Mouse (Mus musculus) forebrain, embryonic 14.5 days (tissue): Measurements from ENCODE around the gene Thrsp. TPM values are rescaled to one million over a fixed set of nuclear protein-coding genes. Genes with fewer than 3 reads are reported as not detected.

Experiments
- ATAC-seq: fragments of 200-750 bp; cut with Nextera tagmentation; 2 replicates; pipeline ENCODE4 v1.8.0; 2017; ENCODE audit warnings: mild to moderate bottlenecking, moderate library complexity
- DNase-seq: peaks from one replicate; pipeline ENCODE4 v3.0.0-alpha.2; 2015; ENCODE audit warnings: low spot score
- H3K27ac ChIP-seq: fragments of 300-500 bp; sonication (generic); 2 replicates; pipeline ENCODE4 v1.5.1; 2014; ENCODE audit warnings: low read depth, mild to moderate bottlenecking, control low read depth, low read length, moderate library complexity
- H3K27me3 ChIP-seq: fragments of 300-500 bp; sonication (generic); replicated peaks from 2 replicates; pipeline ENCODE4 v1.6.1; 2014; ENCODE audit warnings: low read length, control low read depth, mixed read lengths; ENCODE audit not compliant: control insufficient read depth, insufficient read depth
- H3K36me3 ChIP-seq: fragments of 300-500 bp; sonication (generic); 2 replicates; pipeline ENCODE4 v1.6.1; 2014; ENCODE audit warnings: low read length, control low read depth; ENCODE audit not compliant: control insufficient read depth, insufficient read depth
- H3K4me1 ChIP-seq: fragments of 300-500 bp; sonication (generic); 2 replicates; pipeline ENCODE4 v1.6.1; 2014; ENCODE audit warnings: antibody characterized with exemption, low read length, control low read depth; ENCODE audit not compliant: control insufficient read depth, insufficient read depth
- H3K4me2 ChIP-seq: fragments of 300-500 bp; sonication (generic); 2 replicates; pipeline ENCODE4 v1.6.1; 2014; ENCODE audit warnings: mild to moderate bottlenecking, control low read depth, low read length
- H3K4me3 ChIP-seq: fragments of 300-500 bp; sonication (generic); 2 replicates; pipeline ENCODE4 v1.5.1; 2014; ENCODE audit warnings: low read depth, low read length, control low read depth
- H3K9ac ChIP-seq: fragments of 300-500 bp; sonication (generic); 2 replicates; pipeline ENCODE4 v1.6.1; 2014; ENCODE audit warnings: mild to moderate bottlenecking, low read length, control low read depth, moderate library complexity
- H3K9me3 ChIP-seq: fragments of 300-500 bp; sonication (generic); replicated peaks from 2 replicates; pipeline ENCODE4 v1.6.1; 2016; ENCODE audit warnings: low read length, control low read depth, mixed read lengths; ENCODE audit not compliant: control insufficient read depth
- WGBS: fragments of 180-500 bp; shearing (Covaris S2); extraction: QIAGEN DNeasy Blood & Tissue Kit; methylation state at CpG from one replicate; pipeline ENCODE4 v1.1.7; 2014; 5-methylcytosine and 5-hydroxymethylcytosine counted together
- polyA plus RNA-seq: library from polyadenylated mRNA; unstranded; fragments of >200 nt; fragmentation: Nextera tagmentation; extraction: Ambion mirVana; gene quantifications from 2 replicates; pipeline ENCODE4 v1.2.1, GENCODE M21; 2014

Thrsp gene
- polyA plus RNA-seq, 1 experiment from 2014 or later = 3.2 TPM

DNA sequence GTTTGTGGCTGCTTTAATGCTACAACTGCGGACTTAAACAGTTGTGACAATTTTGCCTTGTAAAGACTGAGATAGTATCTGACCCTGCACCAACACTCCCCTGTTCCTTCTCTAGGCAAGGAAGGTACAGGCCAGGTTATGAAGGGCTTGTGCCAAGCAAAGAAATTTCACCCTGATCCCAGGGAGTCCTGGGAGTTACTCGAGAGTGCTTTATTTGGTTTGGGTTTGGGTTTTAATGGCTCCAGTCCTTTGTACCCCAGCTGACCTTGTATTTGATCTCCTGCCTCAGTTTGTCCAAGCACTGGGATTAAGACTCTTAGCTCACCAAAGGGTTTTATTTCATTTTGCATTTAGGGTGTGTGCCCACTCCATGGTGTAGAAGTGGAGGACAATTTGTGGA is 6.4 kb downstream of the Thrsp start:
- 95% methylated on average over 2 of the region's 2 CpGs for WGBS
- ATAC-seq = no peak
- H3K36me3 ChIP-seq = peaks cover 48% of the 10 kb centered on the region

DNA sequence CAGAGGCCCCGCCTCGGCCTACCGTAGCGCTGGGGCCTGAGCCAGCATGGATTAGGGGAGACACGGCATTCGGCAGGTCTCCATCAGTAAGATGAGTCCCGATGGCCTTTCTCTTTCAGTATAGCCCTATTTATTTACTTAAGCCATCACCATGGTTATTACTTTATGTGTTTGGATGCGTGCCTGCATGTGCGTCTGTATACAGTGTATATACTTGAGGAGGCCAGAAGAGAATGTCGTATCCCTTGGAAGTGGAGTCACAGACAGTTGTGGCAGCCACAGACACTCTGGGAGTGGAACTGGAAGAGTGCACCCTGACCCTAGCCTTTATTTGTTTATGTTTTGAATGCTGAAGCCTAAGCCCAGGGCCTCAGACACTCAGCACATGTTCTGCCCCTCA is 10.4 kb downstream of the Thrsp start:
- Histone ChIP-seq H3K36me3 (peaks cover 41% of the 10 kb centered on the region), H3K9ac (no peak overlapping the region), H3K9me3 (no peaks in the 10 kb centered on the region), H3K4me2 (no peak overlapping the region), H3K27ac (no peak overlapping the region), H3K27me3 (no peaks in the 10 kb centered on the region), H3K4me3 (no peak overlapping the region), H3K4me1 (no peaks in the 10 kb centered on the region)
- ATAC-seq = no peak
- no peak for DNase-seq
- 76% methylated on average over 10 of the region's 10 CpGs for WGBS

More for the DNA sequence above, 6.4 kb downstream of the Thrsp start:
- no peak for DNase-seq
- Histone ChIP-seq H3K4me2 (no peak overlapping the region), H3K4me3 (no peak overlapping the region), H3K27me3 (no peaks in the 10 kb centered on the region), H3K9me3 (no peaks in the 10 kb centered on the region), H3K4me1 (no peaks in the 10 kb centered on the region), H3K27ac (no peak overlapping the region), H3K9ac (no peak overlapping the region)

DNA sequence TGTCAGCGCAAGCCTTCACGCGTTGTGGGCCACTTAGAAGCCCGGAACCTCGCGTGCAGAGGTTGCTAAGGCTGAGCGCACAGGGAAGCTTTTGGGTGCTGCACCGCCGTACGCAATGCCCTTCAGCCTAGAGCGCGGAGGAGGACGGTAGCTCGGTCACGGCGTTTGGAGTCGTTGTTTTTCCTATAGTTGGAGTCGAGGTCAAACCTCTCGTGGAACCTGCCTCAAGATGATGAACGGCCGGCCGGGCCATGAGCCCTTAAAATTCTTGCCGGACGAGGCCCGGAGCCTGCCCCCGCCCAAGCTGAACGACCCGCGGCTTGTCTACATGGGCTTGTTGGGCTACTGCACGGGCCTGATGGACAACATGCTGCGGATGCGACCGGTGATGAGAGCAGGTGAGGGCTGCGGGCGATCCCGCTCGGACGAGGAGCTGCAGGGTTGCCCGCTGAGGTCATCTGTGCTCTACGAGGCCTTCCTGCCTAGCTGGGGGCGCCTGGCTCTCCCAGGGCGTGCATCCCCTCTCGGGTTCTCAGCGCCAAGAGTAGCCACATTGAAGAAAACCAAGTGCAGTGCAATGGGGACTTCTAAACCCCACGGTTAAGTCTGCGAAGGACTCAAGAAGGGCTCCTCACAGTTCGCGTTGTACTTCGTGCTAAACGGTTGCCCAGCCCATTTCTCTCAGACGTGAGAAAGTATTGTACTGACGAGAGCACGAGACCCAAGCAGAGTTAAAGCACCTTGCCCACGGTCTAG is 17.4 kb downstream of the Thrsp start, which contains the start of gene Ndufc2:
TSS of gene Ndufc2 (plus strand) at position 44 of the 756 bp plus-strand sequence.
- Histone ChIP-seq H3K9me3 (no peaks in the 10 kb centered on the region), H3K27ac (peak within 1 kb of the TSS; percentile 48; the same call in 1 of the 2 replicates), H3K9ac (peak within 1 kb of the TSS; percentile 95), H3K27me3 (no peaks in the 10 kb centered on the region), H3K36me3 (no peaks in the 10 kb centered on the region), H3K4me3 (peak within 1 kb of the TSS; percentile 88), H3K4me2 (peak within 1 kb of the TSS; percentile 77), H3K4me1 (peaks cover 11% of the 10 kb centered on the region)
- peak; percentile 88 for DNase-seq
- 1% methylated on average over 54 of the region's 54 CpGs for WGBS
- ATAC-seq = peak; percentile 94

DNA sequence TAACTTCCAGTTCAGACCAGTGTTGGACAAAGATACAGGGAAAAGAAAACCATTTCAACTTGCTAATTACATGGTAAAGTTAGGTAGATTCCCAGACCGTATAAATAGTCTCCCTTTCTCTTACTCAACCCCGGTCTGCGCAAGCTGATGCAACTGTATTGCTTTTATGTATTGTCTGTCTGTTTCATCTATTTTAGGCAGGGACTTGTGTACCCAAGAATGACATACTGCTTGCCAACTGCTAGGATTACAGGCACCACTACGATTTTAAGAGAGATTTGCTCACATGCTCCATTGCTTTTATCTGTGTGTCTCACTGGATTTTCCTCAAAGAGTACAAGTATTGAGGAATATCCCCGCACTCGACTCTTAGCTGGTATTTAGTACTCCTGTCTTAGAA is 18.6 kb downstream of the Thrsp start:
- WGBS = 85% methylated on average over 6 of the region's 6 CpGs
- no peak overlapping the region for H3K4me3 ChIP-seq
- no peak for ATAC-seq
- H3K27ac ChIP-seq = no peak overlapping the region
- H3K36me3 ChIP-seq = no peaks in the 10 kb centered on the region
- DNase-seq = no peak
- no peaks in the 10 kb centered on the region for H3K9me3 ChIP-seq
- no peaks in the 10 kb centered on the region for H3K27me3 ChIP-seq
- H3K4me2 ChIP-seq = no peak overlapping the region
- H3K9ac ChIP-seq = no peak overlapping the region
- H3K4me1 ChIP-seq = peaks cover 11% of the 10 kb centered on the region

DNA sequence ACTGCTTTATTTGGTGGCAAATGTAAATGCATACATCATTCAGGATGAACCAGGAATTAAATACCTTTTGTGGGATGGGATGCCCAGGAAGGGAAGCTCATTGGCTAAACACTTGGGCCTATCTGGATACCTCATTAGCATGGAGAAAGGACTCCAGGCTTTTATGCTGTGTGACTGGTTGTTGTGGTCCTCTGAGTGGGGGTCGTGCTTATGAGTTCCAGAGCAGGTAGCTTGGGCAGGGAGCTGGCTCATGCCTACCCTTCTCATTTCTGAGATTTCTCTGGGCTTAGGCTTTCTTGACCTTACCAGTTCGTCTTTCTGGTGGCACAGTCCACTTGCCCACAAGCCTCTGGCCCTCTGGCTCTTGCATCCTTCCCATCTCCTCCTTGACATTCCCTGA is 23.2 kb downstream of the Thrsp start:
- DNase-seq (no peak), ATAC-seq (no peak)
- peaks cover 8% of the 10 kb centered on the region for H3K4me1 ChIP-seq
- 79% methylated on average over 2 of the region's 2 CpGs for WGBS
- 0 out of 2 replicates have a peak, but pooled peaks cover 12% of the 10 kb centered on the region for H3K36me3 ChIP-seq
- H3K9ac ChIP-seq = no peak overlapping the region
- no peaks in the 10 kb centered on the region for H3K27me3 ChIP-seq
- no peak overlapping the region for H3K4me2 ChIP-seq
- H3K27ac ChIP-seq = no peak overlapping the region
- no peaks in the 10 kb centered on the region for H3K9me3 ChIP-seq
- H3K4me3 ChIP-seq = no peak overlapping the region

DNA sequence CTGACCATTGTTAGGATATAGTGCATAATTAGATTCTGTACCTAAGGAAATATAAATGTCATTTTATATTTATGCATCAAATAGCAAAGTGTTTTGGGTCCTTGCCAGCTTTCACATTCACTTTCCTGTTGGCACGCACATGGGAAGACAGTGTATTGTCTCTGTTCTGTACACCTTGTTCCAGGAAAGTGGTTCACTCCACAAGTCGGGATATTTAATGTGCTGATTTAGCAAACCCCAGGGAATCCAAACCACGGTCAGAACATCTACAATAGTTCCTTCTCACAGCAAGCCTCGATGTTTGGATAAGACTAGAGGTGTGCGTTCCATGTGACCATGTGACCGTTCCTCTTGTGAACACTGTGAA is 25.5 kb downstream of the Thrsp start:
- H3K36me3 ChIP-seq = peaks cover 32% of the 10 kb centered on the region
- H3K27me3 ChIP-seq = no peaks in the 10 kb centered on the region
- peak overlapping the region; percentile 57; the same call in 1 of the 2 replicates for H3K27ac ChIP-seq
- H3K4me2 ChIP-seq = no peak overlapping the region
- no peaks in the 10 kb centered on the region for H3K9me3 ChIP-seq
- DNase-seq (peak; percentile 45), ATAC-seq (peak; percentile 35)
- H3K9ac ChIP-seq = no peak overlapping the region
- H3K4me3 ChIP-seq = no peak overlapping the region
- H3K4me1 ChIP-seq = peaks cover 8% of the 10 kb centered on the region
- WGBS = 45% methylated on average over 6 of the region's 6 CpGs

DNA sequence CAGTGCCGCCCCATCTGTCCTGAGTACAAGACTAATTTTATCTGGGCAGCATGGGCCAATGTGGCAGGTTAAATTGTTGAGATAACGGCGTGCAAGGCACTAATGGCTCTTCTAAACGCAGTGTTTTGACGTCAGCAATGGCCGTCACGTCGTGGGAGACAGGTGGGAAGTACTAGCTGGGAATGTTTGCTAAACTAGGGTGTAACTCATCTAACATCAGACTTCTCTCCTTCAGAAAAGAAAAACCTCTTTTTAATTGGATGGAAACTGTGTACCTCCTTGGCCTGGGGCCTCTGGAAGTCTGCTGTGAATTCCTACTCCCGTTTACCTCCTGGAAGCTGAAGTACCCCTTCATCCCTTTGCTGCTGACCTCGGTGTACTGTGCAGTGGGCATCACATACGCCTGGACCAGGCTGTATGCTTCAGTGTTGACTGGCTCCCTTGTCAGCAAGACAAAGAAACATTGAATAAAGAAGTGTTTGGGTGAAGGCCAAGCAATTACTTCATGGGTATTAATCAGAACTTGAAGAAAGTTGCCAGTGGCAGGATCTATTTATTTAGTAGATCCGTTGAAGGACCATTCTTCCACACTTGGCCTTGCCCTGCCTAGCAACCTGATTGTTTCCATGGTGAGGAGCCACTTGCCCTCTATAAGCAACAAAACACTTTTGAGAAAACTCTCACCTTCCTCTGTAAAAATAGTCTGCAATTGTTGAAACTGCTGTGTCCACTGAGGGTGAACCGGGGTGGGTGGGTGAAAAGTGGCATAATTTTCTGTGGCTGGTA is 26.0 kb downstream of the Thrsp start:
- H3K27ac ChIP-seq = peak overlapping the region; percentile 70
- ATAC-seq = peak; percentile 96
- H3K9ac ChIP-seq = no peak overlapping the region
- H3K4me1 ChIP-seq = peaks cover 8% of the 10 kb centered on the region
- H3K4me3 ChIP-seq = no peak overlapping the region
- H3K9me3 ChIP-seq = no peaks in the 10 kb centered on the region
- WGBS = 18% methylated on average over 13 of the region's 13 CpGs
- DNase-seq = peak; percentile 95
- no peak overlapping the region for H3K4me2 ChIP-seq
- no peaks in the 10 kb centered on the region for H3K27me3 ChIP-seq
- H3K36me3 ChIP-seq = peaks cover 38% of the 10 kb centered on the region

DNA sequence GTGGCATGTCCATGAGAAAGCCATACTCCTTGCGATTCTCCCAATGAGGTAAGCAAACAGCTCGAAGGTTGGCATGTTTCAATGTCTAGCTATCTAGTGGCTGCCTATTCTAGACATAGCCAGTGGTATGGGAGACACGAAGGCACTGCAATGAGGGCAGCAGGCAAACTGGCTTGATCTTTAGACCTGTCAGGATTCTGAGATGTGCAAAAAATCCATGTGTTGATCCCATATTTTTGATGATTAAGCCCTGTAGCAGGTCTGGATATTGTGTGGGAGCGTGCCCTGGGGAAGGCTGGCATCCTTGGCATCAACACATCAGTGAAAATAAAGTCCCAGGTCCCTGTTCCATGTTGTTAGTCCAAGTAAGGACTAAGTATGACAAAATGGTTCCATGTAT is 29.0 kb downstream of the Thrsp start:
- DNase-seq (no peak), ATAC-seq (no peak)
- Histone ChIP-seq H3K4me3 (no peak overlapping the region), H3K9ac (no peak overlapping the region), H3K36me3 (peaks cover 59% of the 10 kb centered on the region), H3K4me2 (no peak overlapping the region), H3K9me3 (no peaks in the 10 kb centered on the region), H3K27ac (no peak overlapping the region), H3K27me3 (no peaks in the 10 kb centered on the region), H3K4me1 (peaks cover 8% of the 10 kb centered on the region)
- WGBS = 96% methylated on average over 4 of the region's 4 CpGs
